Mouse (Mus musculus) bone marrow, adult 2 months (tissue): ENCODE data around the gene Esx1.

Experiments used
- CTCF ChIP-seq: fragments of 200-500 bp; IDR thresholded peaks from 2 replicates; pipeline ENCODE4 v1.5.1; 2011; ENCODE audit warnings: low read length, control low read depth; ENCODE audit not compliant: control insufficient read depth, insufficient read depth
- POLR2A ChIP-seq: fragments of 200-500 bp; IDR thresholded peaks from 2 replicates; pipeline ENCODE4 v1.6.1; 2011; ENCODE audit warnings: low read depth, mild to moderate bottlenecking, control low read depth, low read length, borderline replicate concordance; ENCODE audit not compliant: control insufficient read depth

DNA sequence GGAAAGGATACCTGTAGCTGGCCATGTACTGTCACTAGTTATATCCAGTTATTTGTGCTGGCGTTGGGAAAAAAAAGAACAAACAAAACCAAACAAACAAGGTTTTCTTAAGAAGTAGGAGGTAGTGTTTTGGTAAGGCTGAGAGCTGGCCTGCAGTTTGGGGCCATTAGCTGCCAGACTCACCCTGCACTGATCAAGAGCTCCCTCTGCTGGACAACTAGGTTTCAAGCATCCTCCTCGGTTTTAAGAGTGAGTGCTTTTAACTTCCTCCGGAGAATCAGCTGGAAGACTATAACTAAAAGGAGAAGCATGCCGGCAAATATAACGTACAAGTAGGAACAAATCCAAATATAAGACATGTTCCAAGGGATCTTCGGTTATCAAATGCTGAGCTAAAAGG is 19.8 kb upstream of the Esx1 start:
- TF ChIP-seq CTCF (peak; percentile 61), POLR2A (no peak)
